Mouse (Mus musculus) right cerebral cortex, adult 2 months (tissue): ENCODE data around the gene Uckl1.

Source experiments
- DNase-seq, 2 experiments: peaks; one replicate each; pipeline ENCODE4 v3.0.0; 2021 to 2022; ENCODE audit warnings: low spot score in 2 of 2

Gene Uckl1

DNA sequence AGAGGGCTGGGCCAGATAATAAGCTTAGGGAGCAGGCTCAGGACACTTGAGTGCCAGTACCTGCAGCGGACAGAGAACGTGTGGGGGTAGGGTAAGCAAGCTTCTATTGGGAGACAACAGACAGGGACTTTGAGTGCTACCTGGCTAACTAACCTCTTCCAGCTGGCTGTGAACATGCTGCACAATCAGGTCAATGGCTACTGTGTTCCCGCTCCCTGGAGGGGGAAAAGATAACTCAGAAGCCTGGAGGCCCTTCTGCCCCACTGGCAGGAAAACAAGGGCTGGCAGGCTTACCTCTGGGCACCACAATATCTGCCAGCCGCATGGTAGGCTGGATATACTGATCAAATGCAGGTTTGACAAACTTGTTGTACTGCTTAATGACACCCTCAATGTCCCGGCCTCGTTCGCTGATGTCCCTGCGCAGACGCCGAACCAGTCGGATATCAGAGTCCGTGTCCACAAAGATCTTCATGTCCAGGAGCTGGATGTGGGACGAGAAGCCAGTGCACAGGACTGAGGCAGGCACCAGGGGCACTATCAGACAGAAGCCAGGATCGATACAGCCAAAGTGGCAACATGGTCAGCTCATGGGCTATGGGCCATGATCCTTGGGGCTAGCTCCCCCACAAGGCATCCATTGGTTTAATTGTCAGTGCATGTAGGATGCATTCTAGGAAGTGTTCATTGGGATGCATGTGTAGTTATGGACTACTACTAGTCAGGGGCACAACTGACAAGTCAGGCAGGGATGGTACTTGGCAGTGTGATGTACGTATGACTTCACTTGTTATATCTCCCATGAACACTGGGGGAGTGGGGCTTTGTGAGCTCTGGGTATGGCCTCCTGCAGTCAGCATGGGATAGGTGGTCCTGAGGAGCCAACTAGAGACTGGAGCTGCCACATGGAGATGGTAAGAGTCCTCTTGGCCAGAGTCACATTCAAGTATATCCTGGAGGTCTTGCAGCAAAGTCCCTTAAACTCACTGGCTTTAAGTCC lies 11.5 kb downstream of the Uckl1 start:
- DNase-seq: no peak

DNA sequence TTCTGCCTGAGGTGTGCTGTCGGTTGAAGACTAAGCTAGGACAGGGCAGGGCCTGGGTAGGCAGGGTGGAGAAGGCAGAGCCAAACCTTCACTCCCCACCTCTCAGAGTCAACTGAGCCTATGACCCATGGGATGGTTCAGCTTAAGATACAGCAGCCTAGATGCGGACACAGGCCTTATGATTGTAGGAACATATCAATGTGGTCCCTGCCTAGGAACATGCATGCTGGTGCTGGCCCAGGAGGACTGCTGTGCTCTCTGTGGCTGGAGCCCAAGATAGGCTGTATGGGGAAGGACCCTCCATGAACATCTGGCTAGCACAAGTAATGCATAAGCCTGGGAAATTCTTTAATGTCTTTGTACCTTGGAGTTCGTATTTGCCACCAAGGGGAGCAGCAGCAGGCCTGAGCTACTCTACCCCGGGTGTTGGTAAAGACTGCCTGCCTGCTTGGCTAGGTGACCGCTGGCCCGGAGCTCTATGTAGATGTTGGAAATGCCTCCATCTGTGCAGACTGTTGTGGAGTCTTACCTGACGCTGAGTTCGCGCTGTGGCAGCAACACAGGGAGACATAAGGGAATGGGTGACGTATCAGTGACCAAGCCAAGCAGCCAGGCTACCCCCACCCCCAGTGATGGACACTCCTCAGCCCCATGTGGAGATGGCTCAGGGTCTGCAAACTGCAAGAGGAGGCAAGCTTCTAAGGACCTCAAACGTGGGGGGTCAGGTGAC lies 12.6 kb downstream of the Uckl1 start:
- DNase-seq: no peak

DNA sequence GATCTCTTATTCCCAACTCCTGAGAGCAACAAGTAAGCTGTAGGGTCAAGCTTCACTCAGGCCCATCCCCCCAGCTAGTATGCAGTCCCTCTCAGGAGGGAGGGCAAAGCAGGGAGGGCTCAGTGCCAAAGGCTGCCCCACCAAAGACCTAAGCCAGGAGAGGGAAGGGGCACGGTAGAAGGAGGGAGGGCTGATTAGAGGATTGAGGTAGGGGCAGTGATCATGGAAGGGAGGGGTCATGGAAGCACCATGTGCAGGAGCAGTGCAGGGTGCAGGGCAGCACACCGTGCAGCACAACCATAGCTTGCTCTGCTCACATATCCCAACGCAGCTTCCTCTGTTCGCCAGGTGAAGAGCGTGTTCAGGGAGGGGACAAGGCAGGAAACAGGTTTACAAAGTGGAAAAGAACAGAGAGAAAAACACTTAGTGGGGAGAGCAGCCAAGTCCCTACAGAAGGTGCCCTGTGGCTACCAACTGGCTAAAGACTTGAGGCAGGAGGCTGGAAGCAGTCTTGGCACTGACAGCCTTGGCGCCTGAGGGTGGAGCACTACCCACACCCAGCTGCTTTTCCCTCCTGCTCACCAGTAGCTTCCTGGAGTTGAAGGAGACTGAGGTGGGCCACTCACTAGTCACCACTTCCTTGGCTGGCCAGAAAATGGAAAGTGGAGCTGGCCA lies 13.6 kb downstream of the Uckl1 start:
- DNase-seq: no peak

DNA sequence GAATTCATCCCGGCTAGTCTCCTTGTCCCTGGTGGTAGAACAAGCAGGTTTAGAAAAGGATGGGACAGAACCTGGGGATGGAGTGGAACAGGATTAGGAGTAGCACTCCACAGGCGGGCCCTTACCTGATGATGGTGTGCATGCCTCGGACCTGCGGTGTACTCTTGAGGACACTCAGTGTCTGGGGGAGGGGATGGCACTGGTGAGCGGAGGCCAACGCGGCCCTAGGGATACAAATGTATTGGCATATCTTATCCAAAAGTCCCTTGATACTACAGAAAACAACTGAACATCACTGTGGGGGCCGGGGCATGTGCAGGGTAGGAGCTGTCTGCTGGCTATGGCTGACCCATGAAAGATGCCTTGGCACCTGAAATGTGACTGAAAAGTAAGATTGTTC lies 14.3 kb downstream of the Uckl1 start:
- DNase-seq: no peak

DNA sequence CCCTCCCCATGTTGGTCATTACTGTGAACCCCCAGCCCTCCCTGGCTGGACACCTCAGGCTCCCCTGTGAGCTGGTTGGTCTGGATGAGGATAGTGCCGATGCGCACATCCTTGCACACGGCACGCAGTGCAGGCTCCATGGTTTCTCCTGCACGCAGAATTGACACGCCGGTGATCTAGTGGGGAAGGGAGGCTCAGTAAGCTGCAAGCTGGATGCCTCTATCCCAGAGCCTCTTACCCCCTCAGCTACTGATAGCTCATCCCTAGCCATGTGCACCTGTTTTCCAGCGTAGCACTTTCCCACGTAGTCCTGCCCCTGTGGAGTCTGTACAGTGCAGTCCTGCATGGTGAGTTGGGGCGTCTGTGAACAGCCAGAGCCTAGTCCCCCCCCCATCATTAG lies 14.8 kb downstream of the Uckl1 start:
- no peak for DNase-seq

DNA sequence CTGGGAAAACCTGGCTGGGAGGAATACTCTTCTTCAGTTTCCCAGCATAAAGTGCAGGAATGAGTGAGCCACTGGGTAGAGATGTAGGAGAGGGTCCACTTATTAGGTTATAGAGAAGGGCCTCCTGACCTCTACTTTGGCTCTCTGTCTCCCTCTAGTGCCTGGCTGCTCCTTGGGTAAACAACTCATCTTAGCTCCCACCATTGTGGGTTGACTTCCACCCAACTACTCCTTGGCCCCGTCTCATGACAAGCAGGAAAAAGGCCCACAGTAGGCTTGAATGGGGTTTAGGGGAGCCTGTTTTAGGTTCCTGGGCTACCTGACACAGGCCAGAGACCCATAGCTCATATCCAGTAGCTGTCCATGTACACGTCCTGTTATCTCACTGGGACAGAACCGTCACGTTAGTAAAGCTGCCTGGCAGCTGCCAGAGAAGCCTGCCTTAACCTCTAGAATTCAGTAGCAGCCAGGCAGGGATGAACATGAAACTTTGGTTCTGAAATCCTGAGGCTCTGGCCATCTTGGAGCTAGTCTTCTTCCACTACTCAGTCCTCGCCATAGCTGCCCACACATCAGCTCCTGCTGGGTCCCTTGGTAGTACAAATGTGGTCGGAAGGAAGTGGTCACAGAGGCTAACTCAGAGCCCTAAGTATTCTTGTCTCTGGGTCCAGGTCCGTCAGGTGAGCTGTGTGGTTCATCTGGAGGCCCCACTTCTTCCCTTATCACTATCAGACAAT lies 16.3 kb downstream of the Uckl1 start:
- no peak for DNase-seq

DNA sequence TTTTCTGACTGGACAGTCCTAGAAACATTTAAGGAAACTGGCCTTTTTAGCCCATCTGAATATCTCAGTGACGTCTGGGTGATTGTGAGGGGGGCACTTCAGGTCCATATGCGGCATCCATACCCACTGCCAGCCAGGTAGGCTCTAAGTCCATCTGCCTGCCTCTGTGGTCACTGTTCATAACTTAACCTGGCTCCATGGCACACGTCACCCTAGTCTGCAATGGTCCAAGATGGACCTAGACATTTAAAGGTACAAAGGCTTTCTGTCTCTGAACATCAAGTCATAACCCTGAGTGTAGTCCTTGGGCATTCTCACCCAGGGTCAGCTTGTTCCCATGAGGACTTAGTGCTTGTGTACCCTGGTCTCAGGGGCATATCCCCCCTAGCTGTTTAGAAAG lies 17.4 kb downstream of the Uckl1 start:
- no peak for DNase-seq

DNA sequence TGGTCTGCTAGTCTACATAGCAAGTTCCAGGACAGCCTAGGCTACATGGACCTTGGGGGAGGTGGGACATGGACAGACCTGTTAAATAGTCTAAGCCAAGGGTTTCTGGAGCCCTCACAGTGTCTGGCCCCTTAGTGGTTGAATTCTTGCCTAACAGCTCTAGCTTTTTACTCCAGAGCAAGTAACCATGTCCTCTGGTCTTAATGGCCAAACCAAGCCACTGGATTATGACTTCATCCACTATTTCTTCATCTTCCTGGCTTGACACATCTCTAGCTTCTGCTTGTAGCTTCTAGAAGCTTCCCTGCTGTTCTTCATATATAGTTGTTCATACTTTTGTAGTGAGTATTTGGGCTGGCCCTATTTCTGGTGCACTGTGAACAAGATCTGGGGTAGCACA lies 30.9 kb downstream of the Uckl1 start:
- DNase-seq: no peak

DNA sequence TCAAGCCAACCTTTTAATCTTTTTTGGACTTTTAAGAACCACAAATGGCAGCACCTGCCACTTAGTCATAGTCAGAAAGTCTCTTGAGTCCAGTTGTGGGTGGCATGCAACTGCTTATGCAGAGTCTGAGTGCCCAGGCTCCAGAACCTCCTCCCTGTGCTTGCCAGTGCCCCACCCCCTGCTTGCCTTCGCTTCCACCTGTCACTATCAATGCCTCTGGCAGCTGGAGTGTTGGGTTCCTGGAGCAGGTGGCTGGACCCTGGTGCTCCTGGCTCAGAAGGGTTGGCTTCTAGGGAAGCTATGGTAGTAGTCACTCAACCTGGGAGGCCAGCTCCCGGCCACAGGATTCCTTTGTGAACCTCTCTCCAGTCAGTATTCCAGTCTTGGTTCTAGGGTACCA lies 34.5 kb downstream of the Uckl1 start:
- DNase-seq: no peak

DNA sequence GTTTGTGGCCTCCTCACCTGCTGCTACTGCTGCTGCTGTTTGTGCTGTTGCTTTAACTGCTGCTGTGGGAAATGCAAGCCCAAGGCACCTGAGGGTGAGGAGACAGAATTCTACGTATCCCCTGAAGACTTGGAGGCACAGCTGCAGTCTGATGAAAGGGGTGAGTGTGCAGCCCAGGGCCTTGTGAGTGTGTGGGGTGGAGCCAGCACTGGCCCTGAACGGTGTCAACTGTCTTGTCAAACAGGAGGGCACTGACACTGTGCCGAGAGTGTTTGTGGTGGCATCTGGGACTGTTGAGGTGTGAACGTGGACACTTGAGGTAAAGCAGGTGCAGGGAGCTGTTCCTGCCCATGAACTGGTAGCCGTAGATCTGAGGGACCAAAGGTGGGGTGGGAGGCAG lies 36.0 kb downstream of the Uckl1 start:
- DNase-seq: no peak

DNA sequence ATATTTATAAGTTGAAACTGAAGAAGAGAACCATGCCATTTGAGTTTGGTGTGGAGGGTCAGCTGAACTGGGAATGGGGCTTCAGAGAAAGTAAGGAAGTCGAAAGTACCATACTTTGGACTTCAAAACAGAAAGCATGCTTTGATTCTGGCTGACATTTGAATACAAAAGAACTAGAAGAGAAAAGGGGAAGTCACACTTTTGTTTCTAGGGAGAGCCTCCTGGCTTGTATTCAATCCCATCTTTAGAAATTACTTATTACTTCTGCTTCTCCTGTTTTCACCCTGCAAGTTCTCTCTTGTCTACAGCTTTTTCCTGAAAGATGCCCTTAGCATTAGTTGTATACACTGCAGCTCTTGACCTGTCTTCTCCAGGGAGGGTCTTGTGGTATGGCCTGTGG lies 36.5 kb downstream of the Uckl1 start:
- DNase-seq: no peak

DNA sequence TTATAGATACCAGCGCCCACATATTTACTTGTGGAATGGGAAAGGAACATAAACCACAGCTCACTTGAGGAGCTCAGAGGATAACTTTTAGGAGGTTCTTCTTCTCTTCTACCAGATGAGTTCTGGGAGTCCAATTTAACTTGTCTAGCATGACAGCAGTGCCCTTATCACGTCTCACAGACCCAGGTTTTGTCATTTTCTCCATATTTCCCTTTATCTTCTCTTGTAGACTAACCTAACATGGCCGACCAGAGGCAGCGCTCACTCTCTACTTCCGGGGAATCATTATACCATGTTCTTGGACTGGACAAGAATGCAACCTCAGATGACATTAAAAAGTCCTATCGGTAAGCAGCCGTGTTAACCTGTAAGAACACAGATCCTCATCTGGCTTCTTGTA lies 38.5 kb downstream of the Uckl1 start:
- no peak for DNase-seq

DNA sequence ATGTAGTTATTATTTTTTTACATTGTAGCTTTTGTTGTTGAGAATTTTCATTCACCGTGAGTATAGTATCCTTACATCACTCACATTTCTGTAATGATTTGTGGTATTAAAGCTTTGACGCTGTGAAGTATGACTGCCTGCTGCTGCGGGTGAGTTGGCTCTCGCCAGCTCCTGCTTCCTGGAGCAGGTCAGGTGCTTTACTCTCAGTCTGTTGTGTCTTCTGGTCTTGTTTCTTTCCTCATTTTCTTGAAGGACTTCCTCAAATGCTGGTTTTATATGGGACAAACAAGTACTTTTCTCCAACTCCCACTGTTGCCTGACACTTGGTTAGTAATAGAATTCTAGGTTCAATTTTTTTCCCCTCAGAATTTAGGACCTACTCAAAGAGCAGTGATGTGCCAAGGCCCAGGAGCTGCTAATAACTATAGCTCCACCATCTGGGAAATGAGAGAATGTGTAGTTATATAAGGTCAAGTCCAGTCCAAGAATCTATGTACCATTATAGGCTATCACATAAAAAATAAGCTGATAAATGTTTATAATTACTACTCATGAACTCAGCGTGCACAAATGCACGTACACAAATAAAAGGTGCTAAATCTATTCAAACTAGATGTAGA lies 42.8 kb downstream of the Uckl1 start:
- no peak for DNase-seq

DNA sequence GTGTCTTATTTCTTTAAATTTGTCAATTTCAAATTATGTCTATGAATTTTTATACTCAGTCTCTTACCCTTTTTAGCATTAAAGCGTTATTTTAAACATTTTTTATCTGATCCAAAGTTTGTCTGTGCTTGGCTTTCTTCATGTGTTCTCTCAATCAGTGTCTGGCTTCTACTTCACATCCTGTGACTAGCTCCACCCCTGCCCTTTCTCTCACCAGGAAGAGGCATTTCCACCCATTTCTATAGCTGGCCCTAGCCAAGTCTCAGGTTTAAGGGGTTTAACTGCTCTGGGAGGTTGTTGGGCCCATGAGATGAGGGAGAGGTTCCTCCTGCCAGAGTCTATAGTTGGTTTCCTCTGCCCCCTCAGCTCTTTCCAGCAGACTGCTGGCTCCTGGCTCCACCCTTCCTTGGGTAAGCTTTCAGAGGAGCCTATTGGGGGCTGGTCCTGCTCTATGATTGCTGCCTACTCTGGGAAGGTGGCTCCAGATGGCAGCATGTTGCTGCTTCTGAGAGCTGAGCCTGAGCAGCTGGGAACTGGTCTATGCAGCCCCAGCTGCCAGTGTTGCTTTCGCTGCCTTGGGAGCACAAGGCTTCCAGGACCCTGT lies 47.1 kb downstream of the Uckl1 start:
- peak; percentile 66 to 75 for DNase-seq

DNA sequence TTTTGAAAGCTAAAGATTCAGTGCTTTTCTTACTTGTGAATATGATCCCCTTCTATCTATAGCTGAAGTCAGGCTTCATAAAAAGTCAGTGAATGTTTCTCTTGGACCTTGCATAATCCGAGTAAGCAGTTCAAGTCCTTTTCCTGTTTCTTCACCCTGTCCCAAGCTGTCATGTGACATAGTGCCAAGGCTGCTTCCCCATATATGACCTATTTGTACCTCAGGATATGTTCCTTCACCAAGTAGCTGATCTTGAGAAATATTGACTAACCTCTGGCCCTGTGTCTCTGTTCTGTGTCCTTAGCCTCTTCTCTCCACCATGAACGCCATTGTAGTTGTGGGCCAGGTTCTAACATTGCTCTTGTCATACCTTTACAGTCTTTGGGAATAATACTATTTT lies 48.3 kb downstream of the Uckl1 start:
- DNase-seq: no peak

DNA sequence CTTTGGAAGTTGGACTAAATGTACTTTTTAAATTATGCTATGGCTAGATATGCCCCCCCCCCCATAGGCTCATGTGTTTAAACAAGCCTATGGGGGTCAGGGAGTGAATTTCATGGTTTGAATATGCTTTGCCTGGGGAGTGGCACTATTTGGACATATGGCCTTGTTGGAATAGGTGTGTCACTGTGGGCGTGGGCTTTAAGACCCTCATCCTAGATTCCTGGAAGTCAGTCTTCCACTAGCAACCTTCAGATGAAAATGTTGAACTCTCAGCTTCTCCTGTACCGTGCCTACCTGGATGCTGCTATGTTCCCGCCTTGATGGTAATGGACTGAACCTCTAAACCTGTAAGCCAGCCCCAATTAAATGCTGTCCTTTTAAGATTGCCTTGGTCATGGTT lies 52.1 kb downstream of the Uckl1 start:
- DNase-seq: no peak

DNA sequence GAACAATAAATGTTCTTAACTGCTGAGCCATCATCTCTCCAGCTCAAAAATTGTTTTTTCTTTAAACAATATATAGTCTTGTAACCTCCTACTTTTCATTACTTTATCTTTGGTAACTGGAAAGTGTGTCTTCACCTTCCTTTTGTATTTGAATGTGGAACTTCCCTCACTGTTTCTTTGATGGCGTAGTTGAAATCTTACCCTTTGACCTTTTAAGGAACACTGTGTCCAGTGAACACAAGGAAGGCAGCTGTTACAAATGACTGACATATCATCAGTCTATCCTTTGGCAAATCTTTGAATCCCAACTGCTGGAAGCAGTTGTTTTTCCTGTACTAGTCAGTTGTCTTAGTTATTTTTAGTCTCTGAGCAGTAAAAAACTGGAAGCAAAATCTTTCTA lies 55.6 kb downstream of the Uckl1 start:
- DNase-seq: no peak

DNA sequence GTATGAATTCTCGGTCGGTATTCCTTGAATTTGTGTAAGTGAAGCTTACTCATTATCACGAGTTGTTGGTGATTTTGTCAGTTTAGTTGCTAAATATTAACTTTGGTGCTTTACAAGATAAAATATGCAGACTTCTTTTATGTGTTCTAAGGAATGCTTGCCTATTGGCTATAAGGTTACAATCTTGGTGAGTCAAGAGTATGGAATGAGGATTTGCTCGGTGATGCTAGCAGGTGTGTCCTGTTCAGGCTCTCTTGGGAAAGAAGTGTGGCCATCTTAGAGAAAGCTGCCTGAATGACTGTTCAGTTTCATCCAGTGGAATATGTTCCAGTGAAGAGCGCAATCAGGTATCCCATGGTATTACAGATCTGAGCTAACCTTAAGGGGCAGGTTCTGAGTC lies 59.2 kb downstream of the Uckl1 start:
- no peak for DNase-seq

DNA sequence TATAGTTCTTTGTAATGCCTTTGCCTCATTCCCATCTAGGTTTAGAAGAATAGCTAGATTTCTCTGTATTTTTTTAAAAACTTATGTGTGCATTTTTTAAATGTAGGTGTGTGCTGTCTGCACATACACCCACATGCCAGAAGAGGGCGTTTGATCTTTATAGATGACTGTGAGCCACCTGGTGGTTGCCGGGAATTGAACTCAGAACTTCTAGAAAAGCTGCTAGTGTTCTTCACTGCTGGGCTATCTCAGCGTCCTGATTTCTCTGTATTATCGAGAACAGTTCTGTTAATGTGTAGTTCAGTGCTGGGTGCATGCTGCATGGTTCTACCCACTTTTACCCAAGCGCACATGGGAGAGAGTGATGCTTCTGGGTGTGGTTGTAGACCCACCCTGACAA lies 61.9 kb downstream of the Uckl1 start:
- DNase-seq: no peak

DNA sequence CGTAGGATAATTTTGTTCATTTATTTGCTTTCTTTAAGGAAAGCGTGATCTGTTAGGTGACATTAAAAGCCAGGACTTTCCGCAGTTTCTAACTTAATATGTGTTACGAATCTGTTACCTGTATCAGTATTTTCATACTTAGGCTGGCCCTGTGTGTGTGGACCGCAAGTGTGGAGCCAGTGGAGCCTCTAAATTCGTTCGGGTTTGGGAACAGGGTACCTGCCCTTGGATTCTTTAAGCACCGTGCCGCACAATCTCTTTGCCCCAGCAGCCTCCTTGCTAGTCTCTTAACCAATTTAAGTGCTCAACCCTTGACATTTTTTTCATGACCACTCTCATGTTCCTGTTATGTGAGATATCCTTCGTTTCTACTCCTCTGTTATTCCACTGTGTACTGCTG lies 63.2 kb downstream of the Uckl1 start:
- DNase-seq: no peak

DNA sequence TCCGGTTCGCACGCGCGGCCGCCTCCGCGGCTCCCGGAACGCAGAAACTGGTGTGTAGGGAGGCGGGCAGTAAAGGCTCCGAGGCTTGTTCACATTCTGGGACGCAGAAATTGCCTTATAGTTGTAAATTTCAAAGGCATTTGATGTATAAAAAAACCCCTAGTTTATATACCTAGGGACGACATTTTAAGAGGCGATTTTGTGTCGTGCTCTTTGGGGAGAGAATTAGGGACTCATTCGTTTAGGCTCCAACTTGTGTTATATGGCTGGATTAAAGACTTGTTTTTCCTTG lies 63.8 kb downstream of the Uckl1 start:
- no peak for DNase-seq
